Mouse (Mus musculus) telencephalon, adult 2 months (tissue): ENCODE measurements at regions not wholly inside any gene's neighbourhood (a gene's known extent, or its start where the extent isn't known, plus 50 kb on each side); places are given as distances from the start of the nearest gene placed in this dataset.

ENCODE experiments used
- DNase-seq: peaks from one replicate; pipeline ENCODE4 v3.0.0-alpha.2; 2011; ENCODE audit warnings: low read depth, low spot score

DNA sequence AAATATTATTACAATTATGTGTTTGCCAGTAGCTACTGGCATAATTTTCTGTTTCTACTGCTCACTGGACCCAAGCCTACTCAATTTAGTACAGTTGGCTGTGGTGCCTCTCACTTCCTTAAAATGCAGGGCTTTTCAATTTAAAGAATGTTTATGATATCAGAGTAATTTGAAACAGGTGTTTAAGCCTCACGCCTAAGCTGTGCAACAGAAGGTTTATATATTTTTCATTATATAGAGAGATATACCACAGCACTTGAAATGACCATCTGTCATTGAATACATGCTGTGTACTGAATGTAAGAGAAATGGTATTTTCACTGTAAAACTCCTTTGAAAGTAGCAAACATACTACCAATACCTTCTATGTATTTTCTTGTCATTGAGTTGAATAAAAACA, 376.8 kb downstream of the Otol1 start:
- DNase-seq, result no peak

DNA sequence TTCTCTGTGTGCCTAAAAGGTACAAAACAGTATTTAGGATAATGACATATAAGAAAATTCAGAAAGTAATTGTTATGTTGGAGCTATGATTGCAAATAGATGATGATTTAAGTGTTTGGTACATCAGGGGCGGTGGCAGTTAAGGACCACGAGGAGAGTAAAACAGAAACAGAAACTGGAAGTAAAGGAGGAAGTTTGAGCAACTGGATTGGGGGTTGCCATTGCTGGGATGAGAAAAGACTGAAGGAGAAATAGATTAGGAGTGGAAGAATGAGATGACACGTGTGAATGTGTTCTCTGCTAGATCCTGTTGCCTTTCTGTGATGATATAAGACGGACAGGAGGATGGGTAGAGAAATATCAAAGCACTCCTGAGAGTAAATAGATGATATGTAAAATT, 378.5 kb downstream of the Otol1 start:
- DNase-seq, result no peak

DNA sequence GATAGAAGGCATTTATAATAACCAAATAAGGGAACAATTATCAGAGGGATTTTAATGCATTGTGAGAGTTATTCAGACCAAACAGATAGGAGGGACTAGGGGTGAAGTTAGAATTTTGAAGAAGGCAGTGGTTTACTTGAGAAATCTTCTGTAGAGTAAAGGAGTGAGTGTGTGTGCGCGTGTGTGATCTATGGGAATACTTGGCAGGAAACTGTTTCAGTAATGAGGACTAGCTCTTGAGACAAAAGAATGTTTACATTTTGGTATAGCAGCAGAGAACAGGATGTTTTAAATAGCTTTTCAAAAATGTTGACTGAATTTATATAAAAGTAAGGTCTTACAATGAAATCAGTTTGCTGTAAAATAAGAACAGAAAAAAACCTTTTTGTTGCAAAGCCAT, 393.8 kb downstream of the Otol1 start:
- no peak for DNase-seq

DNA sequence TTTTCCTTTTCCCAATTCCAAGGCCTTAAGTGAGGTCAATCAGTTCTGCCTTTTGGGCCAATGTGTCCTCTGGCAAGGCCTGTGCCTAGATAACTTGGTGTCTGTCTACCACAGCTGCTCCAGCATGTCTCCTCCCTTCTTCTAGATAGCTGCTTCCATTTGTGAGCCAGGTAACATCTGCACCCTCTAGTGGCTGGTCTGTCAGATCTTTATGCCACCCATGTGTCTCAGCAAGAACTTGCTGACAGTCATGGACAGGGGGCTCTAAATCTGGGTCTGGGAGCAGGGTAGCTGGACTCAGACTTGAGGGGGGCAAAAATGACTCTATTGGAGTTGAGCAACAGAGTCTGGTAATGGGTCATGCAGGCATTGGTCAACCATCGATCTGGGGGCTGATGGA, 399.2 kb downstream of the Otol1 start:
- no peak for DNase-seq

DNA sequence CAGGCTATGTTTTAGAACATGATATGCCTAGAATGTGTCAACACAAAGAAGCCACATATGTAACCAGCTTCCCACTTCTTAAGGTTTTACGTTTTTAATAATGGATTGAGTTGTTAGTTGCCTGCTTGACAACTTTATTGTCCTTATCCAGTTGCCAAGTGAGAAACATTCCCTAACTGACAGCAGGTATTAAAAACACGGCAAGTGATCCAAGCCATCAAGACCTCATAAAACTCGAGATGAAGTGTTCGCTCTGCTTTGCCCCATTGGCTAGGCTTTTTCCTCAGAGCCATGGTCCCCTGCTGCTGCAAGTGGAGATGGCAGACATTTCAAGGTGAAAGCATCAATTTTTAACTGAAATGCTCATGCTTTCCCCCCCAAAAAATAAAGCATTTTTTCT, 410.9 kb downstream of the Otol1 start:
- DNase-seq, result no peak

DNA sequence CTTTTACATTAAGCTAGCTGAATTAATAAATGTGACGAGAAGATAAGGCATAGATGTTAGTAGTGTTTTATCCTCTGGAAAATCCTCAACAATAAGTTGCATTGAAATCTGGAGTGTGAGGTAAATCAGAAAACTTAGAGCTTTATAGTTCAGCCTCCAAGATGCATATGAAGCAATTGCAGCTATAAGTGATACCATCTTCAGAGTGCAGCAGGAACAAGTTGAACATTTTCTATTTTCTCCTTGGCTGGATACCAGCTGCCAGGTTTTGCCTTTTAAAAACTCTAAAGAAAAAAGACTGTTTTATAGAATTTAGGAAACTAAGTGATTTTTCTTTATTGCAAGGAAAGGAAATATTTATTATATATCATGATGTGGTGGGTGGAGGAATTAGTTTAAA, 414.6 kb downstream of the Otol1 start:
- DNase-seq, result peak; percentile 64

DNA sequence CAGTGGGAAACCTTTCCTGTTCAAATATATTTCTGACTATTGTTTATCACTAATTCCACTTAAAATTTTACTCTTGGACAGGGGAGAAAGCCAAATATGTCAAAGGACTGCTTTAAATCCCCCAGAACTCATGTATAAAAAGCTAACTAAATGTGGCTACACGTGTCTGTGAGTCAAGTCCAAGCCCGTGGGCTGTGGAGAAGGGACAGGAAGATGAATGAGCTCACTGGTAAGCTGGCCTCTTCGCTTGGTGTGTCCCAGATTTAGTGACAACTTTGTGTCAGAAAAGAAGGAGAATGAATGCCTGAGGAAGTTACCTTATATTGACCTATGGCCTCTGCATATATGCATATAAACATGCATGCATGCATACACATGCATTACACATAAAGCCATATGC, 415.3 kb downstream of the Otol1 start:
- DNase-seq, result peak; percentile 38

DNA sequence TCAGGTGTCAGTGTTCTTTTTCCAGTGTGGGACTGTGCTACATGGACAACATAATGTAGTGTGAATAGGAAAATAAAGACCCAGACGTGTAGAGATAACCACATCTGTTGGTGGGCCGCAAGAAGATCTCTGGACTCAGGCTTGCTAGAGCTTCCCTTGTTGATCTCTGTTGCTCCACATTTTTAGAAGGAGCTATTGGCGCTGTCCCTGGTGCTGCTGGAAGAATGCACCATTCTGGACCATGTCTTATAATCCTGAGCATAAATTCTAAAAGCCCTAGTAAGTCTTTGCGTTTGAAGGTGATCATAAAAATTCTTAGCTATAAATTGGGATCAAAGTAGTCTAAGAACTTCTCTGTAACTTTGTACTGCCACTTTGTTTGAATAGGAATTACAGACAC, 429.3 kb downstream of the Otol1 start:
- DNase-seq, result no peak

DNA sequence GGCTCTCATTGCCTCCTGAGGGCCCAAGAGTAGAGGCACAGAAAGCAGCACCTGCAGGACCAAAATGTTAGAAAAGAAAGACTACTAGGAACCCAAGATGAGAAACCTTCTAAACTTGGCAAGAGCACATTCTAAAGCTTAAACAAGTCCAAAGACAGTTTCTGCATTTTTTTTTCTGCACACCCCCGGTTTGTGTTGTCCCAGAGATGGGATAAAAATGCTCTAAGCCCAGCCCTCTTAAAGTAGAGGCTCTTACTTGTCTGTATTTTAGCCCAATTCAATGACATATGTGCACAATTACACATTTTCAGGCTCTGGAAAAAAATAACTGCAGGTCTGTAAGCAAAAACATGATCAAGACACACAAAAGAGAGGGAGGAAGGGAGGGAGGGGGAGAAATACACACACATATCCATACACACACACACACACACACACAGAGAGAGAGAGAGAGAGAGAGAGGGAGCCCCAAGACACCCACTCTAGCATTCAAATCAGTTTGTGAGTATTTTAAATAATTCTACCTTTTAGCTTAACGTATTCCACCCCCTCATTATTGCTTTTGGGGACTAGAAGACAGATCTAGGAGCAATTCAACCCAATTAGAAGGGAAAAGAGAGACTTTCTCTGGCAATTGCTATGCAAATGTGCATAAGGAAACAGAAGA, 449.9 kb downstream of the Otol1 start:
- DNase-seq, result peak; percentile 62

DNA sequence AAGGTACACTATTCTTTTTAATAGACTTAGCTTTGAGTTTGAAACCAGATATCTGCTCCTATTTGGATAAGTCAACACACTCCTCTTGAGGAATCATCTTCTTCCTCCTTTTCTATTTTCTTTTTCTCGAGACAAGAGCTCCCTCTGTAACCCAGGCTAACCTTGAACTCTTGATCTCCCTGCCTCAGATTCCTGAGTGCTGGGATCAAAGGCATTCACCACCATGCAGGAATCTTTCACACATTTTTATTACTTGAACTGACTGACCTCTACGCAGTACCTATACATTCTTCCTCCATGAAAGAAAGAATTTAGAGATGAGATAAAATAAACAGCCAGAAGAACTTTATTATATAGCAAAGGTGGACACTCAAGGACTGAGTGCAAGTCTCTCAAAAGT, 453.4 kb downstream of the Otol1 start:
- no peak for DNase-seq

DNA sequence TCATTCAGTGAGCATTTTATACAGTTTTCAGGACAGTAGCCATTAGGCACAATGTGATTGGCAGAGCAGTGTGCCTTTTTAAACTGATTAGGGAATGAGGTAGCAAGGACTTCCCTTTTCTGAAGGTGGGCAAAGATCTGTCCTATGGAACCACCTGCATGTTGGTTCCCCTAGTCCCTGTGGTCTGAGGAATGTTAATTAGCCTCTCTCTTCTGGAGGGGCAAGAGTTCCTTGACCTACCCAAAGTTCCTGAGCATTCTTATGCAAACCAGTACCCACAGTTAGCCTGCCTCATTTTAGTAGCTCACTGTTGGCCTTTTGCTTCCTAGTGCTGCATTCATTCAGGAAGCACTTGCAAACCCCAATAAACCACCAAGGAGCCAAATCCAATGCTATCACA, 455.8 kb downstream of the Otol1 start:
- DNase-seq, result no peak

DNA sequence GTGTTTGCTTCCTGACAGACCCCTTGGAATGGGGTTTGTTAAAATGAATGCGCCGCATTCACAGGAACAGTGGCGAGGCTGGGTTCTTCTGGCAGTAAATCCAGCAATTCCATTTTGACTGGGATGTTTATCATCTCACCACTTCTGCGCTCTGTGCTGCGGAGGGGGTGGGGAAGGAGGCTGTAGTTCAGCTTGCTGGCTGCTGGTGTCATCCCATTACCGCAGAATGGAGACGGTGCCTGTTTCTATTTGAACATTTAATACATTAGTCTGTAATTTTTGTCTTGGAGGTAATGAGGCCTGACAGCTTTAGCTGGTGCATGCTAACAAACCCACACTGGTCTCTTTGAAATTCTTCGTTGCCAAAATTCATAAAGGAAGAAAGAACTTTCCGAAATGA, 475.1 kb downstream of the Otol1 start:
- peak; percentile 45 for DNase-seq

DNA sequence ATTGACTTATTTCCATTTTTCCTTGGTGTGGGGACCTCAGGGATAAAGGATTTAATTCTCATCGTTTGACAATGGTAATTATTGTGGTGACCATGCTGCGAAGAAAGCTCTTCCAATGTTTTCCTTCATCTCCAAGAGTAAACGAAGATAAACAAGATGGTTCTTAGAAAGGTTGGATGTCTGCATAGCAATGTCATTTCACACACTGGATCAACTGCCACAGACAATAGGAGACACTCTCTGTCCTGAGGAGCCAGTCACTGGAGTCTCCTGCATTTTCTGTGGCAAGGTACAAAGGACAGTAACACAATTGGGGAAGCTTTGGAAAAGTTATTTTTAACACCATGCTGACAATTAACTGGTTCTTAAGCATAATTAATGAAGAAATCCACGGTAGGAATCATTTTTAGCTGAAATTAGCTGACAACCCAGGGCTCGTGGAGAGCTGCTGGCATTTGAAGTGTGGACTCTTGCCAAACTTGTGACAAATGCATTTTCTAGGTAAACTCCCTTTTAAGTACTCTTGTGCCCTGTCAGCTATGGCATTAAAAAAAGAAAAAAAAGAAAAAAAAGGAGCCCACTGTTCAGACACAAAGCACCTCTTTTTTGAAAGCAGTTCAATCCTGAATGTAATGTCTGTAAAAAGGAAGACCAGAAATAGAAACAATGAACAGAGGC, 475.8 kb downstream of the Otol1 start:
- no peak for DNase-seq

DNA sequence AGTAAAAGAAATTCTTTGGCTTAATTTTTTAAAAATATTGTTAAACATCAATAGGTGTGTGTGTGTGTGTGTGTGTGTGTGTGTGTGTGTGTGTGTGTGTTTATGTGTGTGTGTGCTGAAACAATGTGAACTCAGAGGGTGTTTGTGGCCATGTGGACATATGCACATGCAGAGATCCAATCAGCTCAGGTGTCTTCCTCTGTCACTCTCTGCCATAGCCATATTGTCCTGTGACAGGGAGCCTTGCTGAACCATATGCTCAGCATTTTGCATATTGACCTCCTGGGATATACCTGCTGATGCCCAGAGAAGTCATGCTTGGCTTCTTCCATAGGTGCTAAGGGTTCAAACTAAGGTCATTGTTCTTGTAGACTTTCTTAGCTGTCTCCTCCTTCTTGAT, 489.0 kb downstream of the Otol1 start:
- DNase-seq, result no peak

DNA sequence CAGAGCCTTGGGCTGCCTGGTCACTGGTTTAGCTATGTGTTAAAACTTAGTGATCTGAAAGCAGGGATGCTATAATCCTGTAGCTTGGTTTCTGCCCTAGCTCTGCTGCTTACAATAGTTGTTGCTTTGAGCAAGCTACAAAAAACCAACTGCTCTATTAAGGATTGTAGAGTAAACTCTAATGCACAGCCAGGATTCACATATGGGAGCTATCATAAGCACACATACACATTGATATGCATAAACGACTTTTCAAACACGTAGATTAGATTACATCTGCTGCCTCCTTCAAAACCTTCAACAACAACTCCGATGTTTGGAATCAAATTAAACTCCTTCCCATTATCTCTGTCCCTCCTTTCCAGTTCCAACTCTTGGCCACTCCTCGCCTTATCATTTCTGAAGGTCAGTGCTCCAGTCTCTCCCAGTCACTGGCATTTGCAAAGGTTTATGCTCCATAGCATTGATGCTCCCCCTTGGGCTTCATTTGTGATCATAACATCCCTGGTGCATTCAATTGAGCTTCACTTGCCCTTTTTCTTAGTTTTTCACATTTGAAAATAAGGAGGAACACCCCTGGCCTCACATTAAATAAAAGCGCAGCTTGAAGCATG, 492.9 kb downstream of the Otol1 start:
- DNase-seq, result no peak

DNA sequence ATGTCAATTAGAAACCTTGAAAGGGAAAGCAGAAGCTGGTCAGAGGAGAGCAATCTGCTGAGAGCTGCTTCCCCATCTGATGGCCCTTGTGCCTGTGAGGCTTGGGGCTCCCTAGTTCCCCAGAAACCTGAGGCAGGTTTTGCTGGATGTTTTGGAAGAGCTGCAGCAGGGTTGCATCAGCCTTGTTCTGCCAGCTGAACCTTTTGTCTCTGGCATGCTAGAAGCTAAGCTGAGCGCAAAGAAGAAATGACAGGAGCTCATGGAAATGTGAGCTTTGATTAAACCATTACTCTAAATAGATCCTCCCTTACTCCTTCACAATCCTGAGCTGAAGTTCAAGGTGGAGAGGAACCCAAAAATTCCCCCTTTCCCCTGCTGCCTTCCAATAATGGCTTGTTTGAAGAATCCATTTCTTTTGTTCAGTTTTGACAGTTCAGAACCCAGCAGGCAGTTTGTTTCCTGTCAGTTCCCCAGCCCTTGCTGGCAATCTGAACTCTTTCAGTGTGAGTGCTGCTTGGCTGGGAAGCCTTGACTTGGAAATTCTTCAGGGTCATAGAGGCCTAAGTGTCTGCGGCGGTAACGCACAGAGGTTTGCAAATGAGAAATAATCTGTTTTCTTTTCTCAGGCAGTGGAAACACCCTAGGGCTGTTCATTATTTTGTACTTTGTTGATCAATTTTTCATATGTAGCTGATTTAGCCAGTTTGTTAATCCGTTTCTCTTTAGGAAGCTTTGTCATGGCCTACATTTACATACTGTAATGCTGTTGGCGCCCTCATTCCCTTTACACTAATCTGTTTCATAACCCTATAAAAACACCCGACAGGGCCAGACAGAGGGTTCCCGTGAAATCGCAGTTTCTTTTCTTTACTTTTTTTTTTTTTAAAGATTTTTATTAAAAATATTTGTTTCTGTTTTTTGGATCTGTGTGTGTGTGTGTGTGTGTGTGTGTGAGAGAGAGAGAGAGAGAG, 493.9 kb downstream of the Otol1 start:
- DNase-seq, result peak; percentile 43

DNA sequence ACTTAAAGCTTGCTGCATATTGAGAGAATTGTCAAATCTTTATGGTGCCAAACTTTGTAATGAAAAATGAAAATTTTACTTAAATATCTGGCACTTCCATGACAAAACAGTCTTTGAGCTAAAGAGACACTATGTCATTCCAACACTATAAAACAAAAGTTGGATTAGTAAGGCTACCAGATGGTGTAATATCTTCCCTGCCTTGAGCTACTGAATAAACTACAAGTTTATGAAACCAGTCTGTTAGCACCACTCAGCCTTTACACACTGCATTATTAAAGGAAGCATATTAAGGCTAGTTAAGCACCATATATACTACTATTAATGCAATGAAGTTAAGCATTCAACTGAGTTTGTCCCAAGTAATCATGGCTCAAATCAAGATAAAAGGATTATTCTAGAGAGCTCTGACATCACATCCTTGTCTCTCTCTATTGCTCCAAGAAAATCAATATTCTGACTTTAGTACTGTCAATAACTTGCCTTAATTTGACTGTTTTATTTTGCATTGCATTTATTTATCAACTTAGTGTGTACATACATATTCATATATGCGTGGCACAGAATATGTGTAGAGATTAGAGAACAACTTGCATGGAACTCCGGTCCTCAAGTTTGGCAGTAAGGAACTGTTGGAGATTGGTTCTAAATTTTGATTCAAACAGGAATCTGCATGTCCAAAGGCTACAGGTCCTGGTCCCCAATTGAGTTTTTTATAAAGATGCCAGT, 526.3 kb downstream of the Otol1 start:
- DNase-seq, result no peak

DNA sequence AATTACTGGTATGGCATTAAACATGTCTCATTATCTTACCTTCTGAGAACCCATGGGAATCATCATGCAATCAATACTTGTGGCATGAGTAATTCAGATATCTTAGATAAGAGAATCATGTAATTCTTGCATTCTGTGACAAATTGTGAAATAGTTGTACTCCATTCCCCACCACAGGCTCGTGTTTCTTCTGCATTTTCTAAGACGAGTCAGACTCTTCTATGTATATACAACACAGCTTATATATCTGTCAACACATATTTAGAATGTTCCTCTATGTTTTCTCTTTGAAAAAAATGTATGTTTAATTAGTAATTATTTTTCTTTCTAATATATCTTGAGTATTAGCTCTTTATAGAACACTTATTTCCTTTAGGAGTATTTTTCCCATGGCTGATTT, 527.7 kb downstream of the Otol1 start:
- DNase-seq, result no peak

DNA sequence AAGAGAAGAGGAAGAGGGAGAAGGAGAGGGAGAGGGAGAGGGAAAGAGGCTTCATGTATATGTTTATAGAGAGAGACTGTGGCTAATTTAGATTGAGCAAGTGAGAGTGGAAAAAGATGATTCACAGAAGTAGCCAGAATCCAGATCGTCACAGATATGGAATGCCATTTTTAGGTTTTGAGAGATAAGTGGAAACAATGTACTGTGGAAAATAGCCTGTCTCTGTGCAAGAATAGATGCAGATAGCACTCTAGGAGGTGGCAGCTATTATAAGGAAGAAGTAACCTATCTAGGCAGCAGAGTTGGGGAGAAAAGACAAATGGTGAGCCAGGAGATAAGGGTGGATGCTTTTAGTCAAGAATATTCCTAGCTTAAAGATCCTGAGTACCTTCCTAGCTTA, 536.5 kb downstream of the Otol1 start:
- peak; percentile 83 for DNase-seq

DNA sequence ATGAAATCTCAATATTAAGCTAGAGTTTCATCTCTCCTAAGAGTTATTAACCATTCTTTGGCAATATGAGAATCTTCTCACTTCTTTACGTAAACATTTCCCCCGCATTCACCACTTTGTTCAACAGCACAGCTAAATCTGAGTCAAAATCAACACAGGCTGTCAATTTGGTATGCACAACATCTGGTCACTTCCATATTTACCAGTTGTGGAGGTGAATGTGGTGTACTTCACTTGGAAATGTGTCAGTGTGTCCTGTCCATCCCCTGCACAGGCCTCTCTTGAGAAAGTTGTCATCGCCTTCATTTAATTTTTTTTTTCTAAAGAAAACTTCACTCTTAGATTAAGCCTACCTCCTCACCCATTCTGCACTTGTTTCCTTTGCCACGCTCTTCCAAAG, 550.4 kb downstream of the Otol1 start:
- DNase-seq, result no peak

DNA sequence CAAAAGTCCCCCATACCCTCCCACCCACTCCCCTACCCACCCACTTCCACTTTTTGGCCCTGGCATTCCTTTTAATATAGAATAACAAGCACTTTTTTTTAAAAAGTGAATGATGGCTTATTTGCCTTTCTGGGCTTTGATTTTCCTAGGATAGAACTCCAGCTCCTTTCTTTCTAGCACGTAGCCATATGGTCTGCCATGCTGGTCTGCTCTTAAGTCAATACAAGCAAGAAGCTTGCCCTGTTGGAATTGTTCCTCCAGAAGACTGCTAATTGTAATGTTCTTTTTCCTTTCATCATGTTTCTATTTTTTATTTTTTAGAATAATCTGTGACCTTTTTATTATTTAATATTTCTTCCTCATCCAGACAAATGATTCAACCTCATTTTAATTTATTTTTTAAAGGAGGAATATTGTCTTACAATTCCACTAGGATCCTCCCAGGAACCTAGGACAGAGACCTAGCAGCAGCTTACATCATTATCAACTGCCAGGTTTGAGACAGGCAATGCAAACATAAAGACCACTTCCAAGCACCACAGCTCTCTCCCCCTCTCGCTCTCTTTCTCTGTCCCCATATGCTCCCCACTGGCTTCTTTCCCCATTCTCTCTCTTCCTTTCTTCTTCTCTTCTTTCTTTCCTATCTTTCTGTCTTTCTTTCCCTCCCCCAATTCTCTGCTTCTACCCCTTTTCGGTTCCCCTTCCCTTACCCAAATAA, 558.9 kb downstream of the Otol1 start:
- no peak for DNase-seq
